Mouse (Mus musculus) testis, adult 2 months (tissue): ENCODE measurements around the gene Dnah9.

Experiments
- CTCF ChIP-seq: fragments of 200-500 bp; IDR thresholded peaks from 2 replicates; pipeline ENCODE4 v1.5.1; 2012; ENCODE audit warnings: low read depth, mild to moderate bottlenecking, inconsistent platforms, low read length, moderate library complexity; ENCODE audit not compliant: control insufficient read depth, insufficient read depth, insufficient replicate concordance
- POLR2A ChIP-seq: fragments of 200-500 bp; IDR thresholded peaks from 2 replicates; pipeline ENCODE4 v1.6.1; 2012; ENCODE audit warnings: low read depth, mild to moderate bottlenecking, inconsistent platforms, low read length, moderate library complexity; ENCODE audit not compliant: control insufficient read depth

GRCm38 (mm10) chr11:66188627-66189287 is 20.4 kb upstream of the Dnah9 start:
- TF ChIP-seq CTCF (no peak), POLR2A (no peak)
